Mouse (Mus musculus): Measurements from ENCODE around the gene Map2k5. TPM values are rescaled to one million over a fixed set of nuclear protein-coding genes. Genes with fewer than 3 reads are reported as not detected.

The Map2k5 gene
- total RNA-seq, 2 experiments from 2014 or later: 4.6 to 11.3 TPM

- no peak for ATAC-seq (replicated peaks; ENCODE audit: low FRiP score, poor library complexity, severe bottlenecking)
These were observed 226.4 kb downstream of the Map2k5 start for GRCm38 (mm10) chr9:63151072-63151870.

DNA sequence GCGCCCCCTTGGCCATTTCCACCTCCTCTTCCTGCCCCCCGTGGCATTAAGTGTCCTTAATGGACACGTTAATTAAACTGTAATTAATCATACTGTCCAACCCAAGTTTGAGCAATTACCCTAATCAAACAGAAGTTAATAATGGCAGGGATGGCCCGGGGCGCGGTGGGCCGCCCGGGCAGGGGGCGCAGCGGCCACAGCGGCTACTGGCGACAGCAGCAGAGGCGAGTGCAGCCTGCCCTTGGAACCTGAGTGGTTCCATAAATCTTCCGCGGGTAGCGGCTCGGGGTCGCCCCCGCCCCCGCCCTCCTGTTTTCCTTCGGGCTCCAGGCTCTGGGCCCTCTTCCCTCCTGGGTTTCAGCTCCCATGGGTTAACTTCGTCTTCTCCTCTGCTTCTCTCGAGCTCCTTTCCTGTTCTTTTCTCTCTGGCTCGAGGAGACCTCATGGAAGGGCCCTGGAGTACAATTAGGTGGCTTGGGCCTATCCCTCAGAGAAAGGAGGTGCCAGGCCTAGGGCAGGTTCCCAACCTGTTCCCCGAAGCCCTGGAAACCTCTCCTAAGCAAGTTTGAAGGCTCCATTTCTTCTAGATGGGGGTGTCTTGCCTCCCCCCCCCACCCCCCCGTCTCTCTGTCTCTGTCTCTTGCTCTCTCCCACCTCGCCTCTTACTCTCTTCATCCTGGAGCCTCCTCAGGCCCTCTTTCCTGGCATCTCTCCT, 227.5 kb downstream of the Map2k5 start:
- ATAC-seq (replicated peaks; ENCODE audit: low FRiP score, poor library complexity, severe bottlenecking): no peak

GRCm38 (mm10) chr9:63149372-63149766, 228.3 kb downstream of the Map2k5 start:
- ATAC-seq (replicated peaks; ENCODE audit: low FRiP score, poor library complexity, severe bottlenecking): no peak

DNA sequence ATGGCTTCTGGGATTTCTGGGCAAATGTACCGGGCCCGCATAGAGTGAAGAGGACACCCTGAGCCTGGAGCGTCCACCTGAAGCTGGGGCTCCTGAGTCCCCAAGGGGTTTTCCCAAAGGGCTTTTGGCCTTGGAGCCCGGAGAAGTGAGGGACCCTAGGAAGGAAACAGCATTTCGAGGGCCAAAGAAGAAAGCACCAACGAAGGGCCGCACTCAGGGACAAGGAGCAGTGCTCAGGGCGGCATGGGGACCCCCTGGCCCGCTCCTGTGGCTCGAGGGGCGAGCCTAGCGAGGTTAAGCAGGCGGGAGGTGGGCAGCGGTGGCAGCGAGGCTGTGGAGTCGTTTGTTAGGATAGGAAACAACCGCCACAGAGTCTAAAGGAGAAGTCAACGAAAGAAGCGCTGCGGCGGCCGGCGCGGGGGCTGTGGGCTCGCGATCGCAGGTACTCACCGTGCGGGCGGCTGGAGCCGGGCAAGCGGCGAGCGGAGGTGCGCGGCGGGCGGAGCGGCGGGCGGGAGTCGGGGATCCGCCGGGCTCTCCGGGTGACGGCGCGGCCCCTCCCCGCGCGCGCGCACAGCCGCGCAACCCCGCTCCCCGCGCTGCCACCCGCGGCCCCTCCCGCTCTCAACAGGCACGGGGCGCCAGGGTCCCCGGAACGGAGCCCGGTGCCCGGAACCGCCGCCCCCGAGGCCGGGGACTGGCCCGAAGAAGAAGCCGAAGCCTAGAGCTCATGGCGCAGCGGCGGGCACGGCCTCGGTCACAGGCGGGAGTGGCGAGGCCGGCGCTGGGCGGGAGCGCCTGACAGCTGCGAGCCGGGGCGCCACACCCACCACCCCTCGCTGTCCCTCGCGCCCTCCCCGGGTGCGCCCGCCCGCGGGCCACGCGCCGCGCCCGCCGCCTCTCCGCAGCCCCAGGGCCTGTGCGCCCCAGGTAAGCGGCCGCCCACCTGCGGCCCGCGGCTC, 229.0 kb downstream of the Map2k5 start, which contains the start of gene Skor1:
Skor1 (minus strand) TSS at position 552 of the 962 bp plus-strand sequence.
- ATAC-seq (replicated peaks; ENCODE audit: low FRiP score, poor library complexity, severe bottlenecking): no peak

DNA sequence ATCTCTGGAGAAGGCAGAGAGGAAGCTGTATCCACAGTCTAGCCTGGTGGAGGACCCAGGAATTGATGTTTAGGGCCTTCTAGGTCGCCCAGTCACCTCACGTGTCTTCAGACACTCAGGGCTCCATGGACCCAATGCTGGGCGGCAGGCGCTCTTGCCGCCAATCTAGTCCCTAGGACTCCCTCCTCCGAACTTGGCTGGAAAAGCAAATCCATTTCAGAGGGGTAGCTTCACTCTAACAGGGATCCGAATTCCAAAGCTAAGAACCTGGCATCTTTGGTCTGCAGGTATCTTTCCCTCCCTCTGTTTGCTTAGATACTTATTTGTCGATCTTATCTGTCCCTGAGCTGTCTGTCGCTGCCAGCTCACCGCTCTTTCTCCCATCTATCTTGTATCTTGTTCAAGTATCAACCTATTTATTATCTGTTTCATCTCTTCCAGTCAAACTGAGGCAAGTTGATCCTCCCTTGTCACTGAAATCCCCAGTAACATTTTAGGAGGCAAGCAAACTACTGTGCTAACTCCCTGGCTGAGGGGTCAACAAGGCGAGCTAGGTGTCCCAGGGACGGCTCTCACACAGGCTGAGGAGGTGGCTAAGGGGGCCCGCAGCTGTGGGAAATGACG, 229.8 kb downstream of the Map2k5 start:
- ATAC-seq (replicated peaks; ENCODE audit: low FRiP score, poor library complexity, severe bottlenecking): no peak

- ATAC-seq (replicated peaks; ENCODE audit: low FRiP score, poor library complexity, severe bottlenecking): no peak
These were observed 230.4 kb downstream of the Map2k5 start for GRCm38 (mm10) chr9:63147296-63147695.

- ATAC-seq (replicated peaks; ENCODE audit: low FRiP score, poor library complexity, severe bottlenecking): no peak
These were observed 230.8 kb downstream of the Map2k5 start for GRCm38 (mm10) chr9:63146856-63147274.

DNA sequence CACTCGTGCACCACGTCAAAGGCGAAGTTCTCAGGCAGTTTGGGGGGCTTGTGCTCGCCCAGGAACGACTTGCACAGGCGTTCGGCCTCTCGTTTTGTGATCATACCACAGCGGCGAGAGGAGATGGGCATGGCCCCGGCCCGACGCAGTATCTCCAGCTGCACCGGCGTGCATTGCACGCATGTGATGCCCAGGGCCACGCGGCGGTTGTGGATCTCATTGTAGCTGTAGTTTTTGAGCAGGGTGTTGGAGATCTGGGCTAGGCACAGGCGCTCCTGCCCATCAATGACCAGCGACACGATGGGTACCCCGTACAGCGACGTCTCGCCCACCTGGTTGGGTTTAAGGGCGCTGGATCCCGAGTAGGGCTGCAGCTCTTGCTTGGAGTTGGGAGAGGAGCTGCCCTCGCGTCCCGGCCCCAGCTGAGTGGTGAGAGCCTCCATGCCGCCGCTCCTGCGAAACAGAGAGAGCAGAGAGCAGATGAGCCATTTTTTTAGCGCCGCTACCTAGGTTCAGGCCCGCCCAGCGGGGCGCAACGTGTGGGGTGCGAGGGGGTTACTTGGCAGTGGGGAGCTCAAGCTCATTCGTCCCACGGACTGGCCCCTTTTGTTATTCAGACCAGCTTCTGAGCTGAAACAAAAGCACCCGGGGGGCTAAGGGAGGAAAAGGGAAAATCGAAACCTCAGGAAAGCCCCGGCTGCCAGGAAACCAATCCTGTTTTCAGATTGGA, 231.4 kb downstream of the Map2k5 start:
- no peak for ATAC-seq (replicated peaks; ENCODE audit: low FRiP score, poor library complexity, severe bottlenecking)

- no peak for ATAC-seq (replicated peaks; ENCODE audit: low FRiP score, poor library complexity, severe bottlenecking)
These were observed 232.2 kb downstream of the Map2k5 start for GRCm38 (mm10) chr9:63145249-63146125.

GRCm38 (mm10) chr9:63144502-63145248, 233.0 kb downstream of the Map2k5 start:
- ATAC-seq (replicated peaks; ENCODE audit: low FRiP score, poor library complexity, severe bottlenecking): no peak

GRCm38 (mm10) chr9:63143641-63144501, 233.8 kb downstream of the Map2k5 start:
- ATAC-seq (replicated peaks; ENCODE audit: low FRiP score, poor library complexity, severe bottlenecking): no peak

DNA sequence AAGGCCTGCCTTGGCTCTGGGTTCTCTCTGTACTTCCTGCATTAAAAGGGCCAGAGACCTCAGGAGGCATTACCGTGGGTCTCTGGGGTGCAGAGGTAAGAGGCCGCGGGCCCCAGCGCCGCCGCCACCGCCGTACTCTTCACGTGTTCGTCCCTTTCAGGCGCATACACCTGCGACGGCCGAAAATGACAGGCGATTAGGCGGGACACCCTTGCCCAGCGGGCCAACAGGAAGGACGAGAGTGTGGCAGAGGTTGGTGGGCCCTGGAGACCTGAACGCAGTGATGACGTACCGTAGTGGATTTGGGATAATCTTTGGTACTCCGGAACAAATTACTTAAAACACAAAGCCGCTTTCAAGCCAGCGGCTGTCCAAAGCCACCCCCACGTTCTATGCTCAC, 234.5 kb downstream of the Map2k5 start:
- no peak for ATAC-seq (replicated peaks; ENCODE audit: low FRiP score, poor library complexity, severe bottlenecking)

DNA sequence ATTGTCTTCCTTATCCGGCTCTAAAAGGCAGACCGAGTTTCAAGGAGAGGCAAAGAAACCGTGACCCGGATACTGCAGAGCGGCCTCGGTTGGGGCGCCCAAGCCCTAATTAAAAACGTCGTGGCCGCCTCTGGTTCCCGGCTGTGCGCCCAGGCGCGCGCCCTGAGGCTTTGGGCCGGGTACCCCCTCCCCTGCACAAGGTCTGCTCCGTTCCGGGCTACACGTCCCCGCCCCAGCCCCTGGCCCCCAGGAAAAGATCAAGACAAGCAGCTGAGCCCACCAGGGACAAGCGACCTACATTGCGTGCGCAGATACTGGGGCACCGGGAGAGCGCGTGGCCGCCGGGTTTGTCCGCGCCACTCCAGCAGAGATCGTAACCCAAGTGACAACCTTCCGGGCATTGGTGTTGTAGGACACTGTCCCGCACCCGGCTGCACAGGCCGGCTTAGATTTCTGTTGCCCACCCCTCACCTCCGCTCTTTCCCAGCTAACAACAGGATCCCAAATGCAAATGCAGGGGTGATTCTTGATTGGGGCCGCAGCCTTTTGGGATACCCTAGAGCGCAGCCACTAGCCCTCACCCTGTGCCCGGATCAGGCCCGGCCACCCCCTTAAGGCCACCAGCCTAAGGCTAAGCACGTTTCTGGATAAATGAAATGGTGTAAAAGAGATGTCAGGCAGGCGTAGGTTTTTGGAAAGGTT, 235.2 kb downstream of the Map2k5 start:
- ATAC-seq (replicated peaks; ENCODE audit: low FRiP score, poor library complexity, severe bottlenecking): no peak

GRCm38 (mm10) chr9:63141641-63142334, 235.9 kb downstream of the Map2k5 start:
- ATAC-seq (replicated peaks; ENCODE audit: low FRiP score, poor library complexity, severe bottlenecking): no peak

DNA sequence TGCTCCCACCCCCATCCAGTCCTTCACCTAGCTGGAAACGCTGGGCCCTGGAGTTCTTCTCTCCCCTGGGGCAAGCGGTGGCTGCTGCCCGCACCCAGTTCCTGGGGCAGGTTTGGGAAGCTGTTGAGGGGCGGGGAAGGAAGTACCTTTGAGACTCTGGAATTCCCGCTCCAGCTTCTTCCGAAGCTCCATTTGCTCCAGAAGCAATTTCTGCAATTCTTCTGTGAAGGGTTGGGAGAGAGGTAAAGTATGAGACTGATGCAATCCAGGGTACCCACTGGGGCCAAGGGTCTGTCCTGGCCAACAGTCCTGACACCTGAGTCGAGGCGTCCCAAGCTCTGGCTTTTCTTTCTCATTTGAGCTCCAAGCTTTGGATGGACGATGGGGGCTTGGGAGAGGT, 237.5 kb downstream of the Map2k5 start:
- no peak for ATAC-seq (replicated peaks; ENCODE audit: low FRiP score, poor library complexity, severe bottlenecking)

All from erythroid progenitor cell, adult 5-6 weeks (primary cell).